Mouse (Mus musculus): ENCODE measurements at regions not wholly inside any gene's neighbourhood (a gene's known extent, or its start where the extent isn't known, plus 50 kb on each side); places are given as distances from the start of the nearest gene placed in this dataset.
A peak's percentile ranks its signal among the peaks of the same experiment; 100 is the strongest.

DNA sequence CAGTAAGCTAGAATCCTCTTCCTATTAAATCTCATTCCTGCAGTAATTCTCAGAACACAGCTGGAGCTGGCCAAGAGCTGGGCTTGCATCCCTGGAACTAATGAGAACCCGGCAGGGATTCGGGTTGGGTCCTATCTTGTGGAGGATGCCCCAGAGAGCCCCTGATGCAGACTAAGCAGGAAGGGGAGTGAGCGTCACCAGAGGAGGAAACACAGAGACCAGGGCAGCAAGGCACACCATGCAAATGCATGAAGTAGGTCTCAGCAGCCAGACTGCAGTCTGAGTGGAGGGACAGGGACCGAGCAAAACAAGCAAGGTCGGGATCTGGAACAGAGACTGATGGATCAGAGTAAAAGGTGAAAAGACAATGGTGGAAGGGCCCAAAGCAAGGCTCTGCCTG is 249.6 kb downstream of the Insig2 start:
- Histone ChIP-seq H3K36me3 (ENCODE audit: control insufficient read depth, insufficient read depth, low read length) (no peaks in the 10 kb centered on the region), H3K4me1 (ENCODE audit: control insufficient read depth, insufficient read depth, low read length) (no peaks in the 10 kb centered on the region), H3K4me3 (ENCODE audit: low read depth, low read length) (no peak overlapping the region), H3K27me3 (ENCODE audit: control insufficient read depth, insufficient read depth, low read length) (no peaks in the 10 kb centered on the region), H3K9me3 (ENCODE audit: control insufficient read depth, low read length) (no peaks in the 10 kb centered on the region), H3K9ac (replicated peaks; ENCODE audit: low read depth, low read length) (0 out of 2 replicates have a peak overlapping the region, but pooled peaks have one; percentile 11), H3K4me2 (ENCODE audit: low read depth, low read length) (no peak overlapping the region), H3K27ac (ENCODE audit: low read depth, low read length) (peak overlapping the region; percentile 39)
- WGBS: 40% methylated on average over 5 of the region's 5 CpGs
- peak; percentile 44 for ATAC-seq (ENCODE audit: low read depth)

DNA sequence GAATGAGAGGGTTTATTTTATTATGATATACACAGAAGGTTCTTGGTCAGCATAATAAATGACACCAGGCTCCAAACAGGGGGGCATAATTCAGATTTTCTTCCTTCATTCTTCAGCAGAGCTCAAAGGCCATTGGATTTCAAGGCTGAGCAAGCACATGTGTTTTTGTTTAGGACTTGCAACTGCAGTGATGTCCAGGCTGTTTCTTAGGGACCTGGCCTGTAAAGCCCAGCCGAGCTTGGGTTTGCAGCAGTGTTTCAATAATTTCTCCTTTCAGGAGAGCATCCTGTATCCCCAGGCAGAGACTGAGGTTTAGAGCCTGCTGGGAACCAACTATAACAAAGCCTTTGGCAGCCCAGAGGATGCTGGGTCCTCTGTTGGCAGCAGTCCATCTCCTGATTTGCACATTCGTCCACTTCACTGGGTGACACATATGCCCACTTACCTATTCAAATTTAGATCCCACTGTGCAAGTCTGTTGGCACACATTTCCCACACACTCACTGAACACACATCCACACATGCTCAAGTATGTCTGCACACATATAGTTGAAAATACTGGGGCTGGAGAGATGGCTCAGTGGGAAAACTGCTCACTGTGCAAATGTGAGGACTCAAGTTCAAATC is 247.2 kb downstream of the Insig2 start:
- Histone ChIP-seq H3K4me3 (ENCODE audit: low read depth, low read length) (no peak overlapping the region), H3K4me1 (ENCODE audit: control insufficient read depth, insufficient read depth, low read length) (no peaks in the 10 kb centered on the region), H3K9ac (replicated peaks; ENCODE audit: low read depth, low read length) (no peak overlapping the region), H3K27ac (ENCODE audit: low read depth, low read length) (no peak overlapping the region), H3K4me2 (ENCODE audit: low read depth, low read length) (no peak overlapping the region), H3K9me3 (ENCODE audit: control insufficient read depth, low read length) (no peaks in the 10 kb centered on the region), H3K36me3 (ENCODE audit: control insufficient read depth, insufficient read depth, low read length) (no peaks in the 10 kb centered on the region), H3K27me3 (ENCODE audit: control insufficient read depth, insufficient read depth, low read length) (no peaks in the 10 kb centered on the region)
- peak; percentile 41; the same call in 1 of the 2 replicates for ATAC-seq (ENCODE audit: low read depth)
- WGBS: 17% methylated on average over 2 of the region's 2 CpGs

DNA sequence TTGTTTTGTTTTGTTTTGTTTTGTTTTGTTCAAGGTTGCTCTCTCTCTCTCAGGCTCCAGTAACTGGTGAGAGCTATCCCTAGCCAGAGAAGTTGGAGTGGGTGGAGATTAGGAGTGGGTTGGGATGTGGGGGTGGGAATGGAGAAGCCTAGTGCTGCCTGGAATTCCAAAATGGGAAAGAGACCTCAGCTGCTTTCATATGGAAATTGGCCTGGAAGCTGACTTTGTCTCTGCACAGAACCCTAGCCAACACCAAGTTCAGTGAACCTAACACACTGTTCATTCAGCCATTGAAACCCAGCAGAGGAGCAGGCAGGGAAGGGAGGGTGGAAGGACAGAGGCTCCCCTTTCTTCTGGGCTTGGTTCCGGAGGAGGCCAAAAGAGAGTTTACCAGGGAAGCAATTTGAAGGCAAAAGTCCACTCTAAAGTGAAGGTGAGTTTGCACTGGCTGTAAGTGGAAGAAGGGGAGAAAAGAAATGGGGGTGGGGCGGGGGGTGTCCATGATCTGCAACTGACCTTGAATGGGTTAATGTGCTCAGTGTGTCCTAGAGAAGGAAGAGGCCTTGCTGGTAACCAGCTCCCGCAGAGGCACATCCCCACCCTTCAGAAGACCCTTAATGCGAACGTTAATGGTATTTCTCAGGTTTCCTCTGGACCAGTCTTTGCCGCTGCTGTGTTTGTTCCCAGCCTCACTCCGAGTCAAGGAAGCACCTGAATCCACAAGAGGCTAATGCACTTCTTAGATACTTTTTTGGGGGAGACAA is 245.1 kb downstream of the Insig2 start:
- H3K36me3 ChIP-seq (ENCODE audit: control insufficient read depth, insufficient read depth, low read length): no peaks in the 10 kb centered on the region
- ATAC-seq (ENCODE audit: low read depth): peak; percentile 80; the same call in 1 of the 2 replicates
- H3K4me3 ChIP-seq (ENCODE audit: low read depth, low read length): no peak overlapping the region
- H3K4me1 ChIP-seq (ENCODE audit: control insufficient read depth, insufficient read depth, low read length): no peaks in the 10 kb centered on the region
- no peak overlapping the region for H3K9ac ChIP-seq (replicated peaks; ENCODE audit: low read depth, low read length)
- no peak overlapping the region for H3K4me2 ChIP-seq (ENCODE audit: low read depth, low read length)
- no peaks in the 10 kb centered on the region for H3K9me3 ChIP-seq (ENCODE audit: control insufficient read depth, low read length)
- WGBS: 10% methylated on average over 7 of the region's 7 CpGs
- no peaks in the 10 kb centered on the region for H3K27me3 ChIP-seq (ENCODE audit: control insufficient read depth, insufficient read depth, low read length)
- no peak overlapping the region for H3K27ac ChIP-seq (ENCODE audit: low read depth, low read length)

DNA sequence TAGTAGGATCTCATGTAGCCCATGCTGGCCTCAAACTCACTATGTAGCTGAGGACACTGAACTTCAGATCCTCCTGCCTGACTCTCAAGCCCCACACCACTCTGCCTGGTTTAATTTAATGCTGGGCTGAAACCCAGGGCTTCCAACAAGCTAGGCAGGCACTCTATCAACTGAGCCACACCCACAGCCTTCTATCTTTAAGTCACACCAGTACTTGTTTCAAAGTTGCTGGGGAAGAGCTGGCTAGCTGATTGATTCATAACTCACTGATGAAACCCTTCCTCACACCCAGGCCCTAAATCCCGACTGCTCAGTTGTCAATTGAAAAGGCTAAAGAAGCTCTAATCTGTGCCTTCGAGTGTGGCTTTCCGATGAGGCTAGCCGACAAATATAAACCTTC is 241.8 kb downstream of the Insig2 start:
- no peak overlapping the region for H3K27ac ChIP-seq (ENCODE audit: low read depth, low read length)
- WGBS: 85% methylated on average over 4 of the region's 4 CpGs
- H3K9ac ChIP-seq (replicated peaks; ENCODE audit: low read depth, low read length): no peak overlapping the region
- H3K36me3 ChIP-seq (ENCODE audit: control insufficient read depth, insufficient read depth, low read length): no peaks in the 10 kb centered on the region
- no peak overlapping the region for H3K4me2 ChIP-seq (ENCODE audit: low read depth, low read length)
- no peaks in the 10 kb centered on the region for H3K27me3 ChIP-seq (ENCODE audit: control insufficient read depth, insufficient read depth, low read length)
- no peak for ATAC-seq (ENCODE audit: low read depth)
- H3K9me3 ChIP-seq (ENCODE audit: control insufficient read depth, low read length): no peaks in the 10 kb centered on the region
- no peak overlapping the region for H3K4me3 ChIP-seq (ENCODE audit: low read depth, low read length)
- no peaks in the 10 kb centered on the region for H3K4me1 ChIP-seq (ENCODE audit: control insufficient read depth, insufficient read depth, low read length)

DNA sequence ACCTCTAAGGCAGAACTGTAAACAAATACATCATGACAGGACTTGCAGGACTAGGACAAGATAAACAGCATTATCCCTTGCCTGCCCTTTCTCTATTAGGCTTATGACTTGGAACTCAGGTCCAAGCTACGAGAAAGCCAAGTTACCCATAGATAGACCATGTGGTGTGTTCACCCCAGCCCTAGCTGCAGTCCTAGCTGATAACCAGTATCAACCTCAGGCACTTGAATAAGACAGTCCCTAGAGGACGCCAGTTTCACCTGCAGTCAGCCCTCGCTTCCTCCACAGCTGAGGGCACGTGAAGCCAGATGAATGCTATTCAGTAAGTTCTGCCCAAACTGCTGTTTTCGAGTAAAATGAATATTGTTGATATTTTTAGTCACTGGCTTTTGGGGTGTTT is 239.5 kb downstream of the Insig2 start:
- no peak overlapping the region for H3K27ac ChIP-seq (ENCODE audit: low read depth, low read length)
- 0 out of 2 replicates have a peak, but pooled peaks cover 5% of the 10 kb centered on the region for H3K4me1 ChIP-seq (ENCODE audit: control insufficient read depth, insufficient read depth, low read length)
- no peaks in the 10 kb centered on the region for H3K27me3 ChIP-seq (ENCODE audit: control insufficient read depth, insufficient read depth, low read length)
- H3K36me3 ChIP-seq (ENCODE audit: control insufficient read depth, insufficient read depth, low read length): no peaks in the 10 kb centered on the region
- no peak overlapping the region for H3K9ac ChIP-seq (replicated peaks; ENCODE audit: low read depth, low read length)
- no peaks in the 10 kb centered on the region for H3K9me3 ChIP-seq (ENCODE audit: control insufficient read depth, low read length)
- ATAC-seq (ENCODE audit: low read depth): no peak
- 74% methylated on average over 5 of the region's 5 CpGs for WGBS
- no peak overlapping the region for H3K4me3 ChIP-seq (ENCODE audit: low read depth, low read length)
- H3K4me2 ChIP-seq (ENCODE audit: low read depth, low read length): no peak overlapping the region

DNA sequence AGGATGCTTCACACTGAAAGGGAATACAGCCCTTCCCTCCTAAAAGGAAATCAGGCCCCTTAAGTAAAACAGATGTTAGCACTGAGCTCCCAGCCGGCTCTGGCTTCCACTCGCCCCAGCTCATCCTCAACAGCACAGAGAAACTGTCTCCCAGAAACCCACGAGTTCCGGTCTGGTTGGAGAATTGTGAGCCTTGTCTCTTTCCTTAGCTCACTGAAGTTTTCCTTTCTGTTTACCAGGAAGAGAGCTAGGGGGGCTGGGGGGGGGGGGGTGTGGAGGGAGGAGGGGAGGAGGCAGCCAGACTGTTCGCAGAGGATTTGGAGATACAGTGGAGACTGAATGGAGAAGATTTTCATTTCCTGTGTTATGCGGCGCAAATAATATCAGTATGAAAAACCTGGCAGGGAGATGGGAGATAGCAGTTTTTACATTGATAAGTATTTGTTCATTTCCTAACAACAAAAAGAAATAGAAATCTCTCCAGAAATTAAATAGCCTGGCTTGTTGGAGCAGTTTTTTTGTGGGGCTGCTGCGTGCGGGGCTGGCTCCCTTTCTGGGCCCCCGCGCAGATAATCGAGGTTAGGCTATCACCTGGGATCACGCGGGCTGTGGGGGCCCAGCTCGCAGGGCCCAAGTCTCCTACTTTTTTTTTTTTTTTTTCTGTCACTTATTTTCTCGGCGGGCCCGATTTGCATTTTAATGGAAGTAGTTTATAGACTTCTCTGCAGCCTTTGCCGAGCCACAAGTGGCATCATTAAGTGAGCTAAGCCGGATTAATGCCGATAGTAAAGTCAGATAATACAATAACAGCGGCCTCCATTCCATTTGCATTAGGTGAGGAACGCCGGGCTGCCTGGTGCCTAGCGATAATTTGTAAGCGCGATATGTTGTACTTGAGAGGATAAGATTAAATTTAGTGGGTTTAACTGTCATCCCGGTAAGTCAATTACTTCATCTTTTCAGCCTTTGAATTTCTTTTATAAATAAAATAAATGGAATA is 235.5 kb downstream of the Insig2 start:
- H3K4me3 ChIP-seq (ENCODE audit: low read depth, low read length): peak overlapping the region; percentile 14; the same call in 1 of the 2 replicates
- ATAC-seq (ENCODE audit: low read depth): peak; percentile 55; the same call in 1 of the 2 replicates
- H3K4me2 ChIP-seq (ENCODE audit: low read depth, low read length): peak overlapping the region; percentile 44
- H3K9me3 ChIP-seq (ENCODE audit: control insufficient read depth, low read length): no peaks in the 10 kb centered on the region
- H3K27ac ChIP-seq (ENCODE audit: low read depth, low read length): no peak overlapping the region
- no peak overlapping the region for H3K9ac ChIP-seq (replicated peaks; ENCODE audit: low read depth, low read length)
- H3K27me3 ChIP-seq (ENCODE audit: control insufficient read depth, insufficient read depth, low read length): no peaks in the 10 kb centered on the region
- H3K36me3 ChIP-seq (ENCODE audit: control insufficient read depth, insufficient read depth, low read length): no peaks in the 10 kb centered on the region
- 4% methylated on average over 28 of the region's 28 CpGs for WGBS
- H3K4me1 ChIP-seq (ENCODE audit: control insufficient read depth, insufficient read depth, low read length): 0 out of 2 replicates have a peak, but pooled peaks cover 5% of the 10 kb centered on the region

DNA sequence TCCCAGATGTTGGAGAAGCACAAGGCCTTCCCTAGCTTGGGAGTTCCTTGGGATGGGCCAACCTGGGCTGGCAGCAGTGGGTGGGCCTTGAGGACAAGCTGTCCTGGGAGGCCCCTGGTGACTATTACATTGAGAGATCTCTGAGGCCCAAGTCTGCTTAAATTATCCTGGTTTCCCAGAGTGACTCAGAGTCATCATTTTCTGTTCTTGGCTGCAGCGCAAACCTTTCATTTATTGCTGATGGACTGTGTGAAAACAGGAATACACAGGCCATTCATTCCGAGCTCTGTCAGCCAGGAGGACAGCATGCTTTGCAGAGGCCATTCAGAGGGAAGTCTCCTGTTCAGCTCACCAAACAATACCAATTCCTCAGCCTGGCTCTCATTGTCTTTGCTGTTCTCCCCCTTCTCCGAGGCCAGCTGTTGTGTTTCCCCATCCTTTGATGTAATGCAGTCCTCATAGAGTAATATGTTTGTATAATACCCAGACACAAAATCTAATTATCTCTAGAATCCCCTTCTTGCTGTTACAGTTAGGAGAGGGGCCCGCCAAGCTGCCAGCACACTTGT is 220.5 kb downstream of the Insig2 start:
- Histone ChIP-seq H3K9ac (replicated peaks; ENCODE audit: low read depth, low read length) (no peak overlapping the region), H3K27me3 (ENCODE audit: control insufficient read depth, insufficient read depth, low read length) (no peaks in the 10 kb centered on the region), H3K27ac (ENCODE audit: low read depth, low read length) (no peak overlapping the region), H3K4me3 (ENCODE audit: low read depth, low read length) (no peak overlapping the region), H3K36me3 (ENCODE audit: control insufficient read depth, insufficient read depth, low read length) (no peaks in the 10 kb centered on the region), H3K4me2 (ENCODE audit: low read depth, low read length) (no peak overlapping the region), H3K4me1 (ENCODE audit: control insufficient read depth, insufficient read depth, low read length) (no peaks in the 10 kb centered on the region), H3K9me3 (ENCODE audit: control insufficient read depth, low read length) (no peaks in the 10 kb centered on the region)
- ATAC-seq (ENCODE audit: low read depth): no peak
- WGBS: 29% methylated on average over 4 of the region's 4 CpGs

DNA sequence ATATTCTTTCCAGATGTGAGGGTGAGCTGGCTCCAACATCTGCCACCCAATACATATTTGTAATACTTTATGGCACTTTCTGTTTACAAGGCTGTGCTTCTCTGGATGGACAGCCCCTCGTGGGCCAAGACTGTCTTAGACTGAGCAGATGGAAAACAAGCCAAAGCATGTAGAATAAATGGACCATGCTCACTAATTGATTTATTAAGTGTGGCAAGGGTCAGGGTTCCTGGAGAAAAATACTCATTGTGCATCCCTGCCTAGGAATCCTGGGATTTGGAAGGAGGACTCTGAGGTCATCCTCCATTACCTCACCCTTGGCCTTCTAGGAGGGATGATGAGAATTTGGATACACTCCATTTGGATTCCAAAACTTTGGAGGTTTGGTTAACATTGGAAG is 219.9 kb downstream of the Insig2 start:
- WGBS: 9% methylated on average over 1 of the region's 1 CpGs
- no peaks in the 10 kb centered on the region for H3K27me3 ChIP-seq (ENCODE audit: control insufficient read depth, insufficient read depth, low read length)

More for the DNA sequence above, 219.9 kb downstream of the Insig2 start:
- no peak for ATAC-seq (ENCODE audit: low read depth)
- Histone ChIP-seq H3K27ac (ENCODE audit: low read depth, low read length) (no peak overlapping the region), H3K36me3 (ENCODE audit: control insufficient read depth, insufficient read depth, low read length) (no peaks in the 10 kb centered on the region), H3K9ac (replicated peaks; ENCODE audit: low read depth, low read length) (no peak overlapping the region), H3K4me1 (ENCODE audit: control insufficient read depth, insufficient read depth, low read length) (no peaks in the 10 kb centered on the region), H3K9me3 (ENCODE audit: control insufficient read depth, low read length) (no peaks in the 10 kb centered on the region), H3K4me3 (ENCODE audit: low read depth, low read length) (no peak overlapping the region), H3K4me2 (ENCODE audit: low read depth, low read length) (no peak overlapping the region)

All from neural tube, embryonic 14.5 days (tissue).